14 mouse cellular contexts compared by ENCODE assay signal in the genomic region with DNA sequence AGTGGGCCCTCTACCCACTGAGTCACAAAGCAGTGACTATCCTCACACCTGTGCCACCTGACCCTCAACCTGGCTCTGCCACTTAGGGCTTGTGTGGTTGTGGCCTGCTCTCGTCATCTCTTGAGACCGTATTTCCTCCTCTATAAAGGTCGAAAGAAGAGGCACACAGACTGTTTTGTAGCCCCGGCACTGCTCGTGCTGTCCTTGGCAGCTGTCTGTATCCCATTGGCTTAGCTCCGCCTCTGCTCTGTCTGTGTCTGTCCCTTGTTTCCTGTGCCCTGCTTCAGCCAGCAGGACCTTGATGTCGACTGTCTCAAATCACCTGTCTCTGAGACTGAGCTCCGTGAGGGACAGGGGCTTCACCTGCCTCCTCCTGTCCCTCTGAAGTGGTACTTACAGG. TPM values are rescaled to one million over a fixed set of nuclear protein-coding genes. Genes with fewer than 3 reads are reported as not detected.
DNase-seq lines count a peak whose midpoint lies in the region; ATAC-seq and TF ChIP-seq lines count a peak whose summit lies in the region.
"Had no signal": no experiment of that assay in that cellular context is flagged by ENCODE, and none has a peak within 500 bp of the region (broad histone marks: within the 10 kb centered on the region; RNA-seq: fewer than 3 reads in every experiment).

No protein-coding gene starts in this region.

- no peaks in the 10 kb centered on the region for H3K9me3 ChIP-seq in heart, embryonic 10.5 days
- H3K9me3 ChIP-seq in midbrain, embryonic 13.5 days = no peaks in the 10 kb centered on the region
- no peaks in the 10 kb centered on the region for H3K9me3 ChIP-seq in midbrain, embryonic 11.5 days (ENCODE audit: control insufficient read depth, low read length)
- H3K9me3 ChIP-seq in midbrain, embryonic 16.5 days (replicated peaks; ENCODE audit: control insufficient read depth, low read length, poor library complexity, severe bottlenecking) = no peaks in the 10 kb centered on the region
- no peaks in the 10 kb centered on the region for H3K9me3 ChIP-seq in intestine, embryonic 16.5 days (ENCODE audit: control insufficient read depth, low read length)
- H3K9me3 ChIP-seq: limb, embryonic 13.5 days; stomach, embryonic 15.5 days had no signal

- no peak overlapping the region for H3K4me3 ChIP-seq in heart, adult 2 months
- no peak overlapping the region for H3K4me3 ChIP-seq in heart, embryonic 10.5 days
- H3K4me3 ChIP-seq in midbrain, embryonic 13.5 days (replicated peaks) = no peak overlapping the region
- no peak overlapping the region for H3K4me3 ChIP-seq in midbrain, embryonic 11.5 days (ENCODE audit: low read depth, low read length)
- H3K4me3 ChIP-seq in midbrain, embryonic 16.5 days (ENCODE audit: low read depth, low read length) = no peak overlapping the region
- H3K4me3 ChIP-seq in intestine, embryonic 16.5 days (ENCODE audit: low read length) = no peak overlapping the region
- H3K4me3 ChIP-seq: limb, embryonic 13.5 days; myocyte; stomach, embryonic 15.5 days had no signal

- no peak overlapping the region for H3K9ac ChIP-seq in heart, adult 2 months (ENCODE audit: low read depth, low read length)
- no peak overlapping the region; the same call in 1 of the 2 replicates for H3K9ac ChIP-seq in midbrain, embryonic 13.5 days (replicated peaks)
- no peak overlapping the region for H3K9ac ChIP-seq in midbrain, embryonic 11.5 days (ENCODE audit: low read length)
- H3K9ac ChIP-seq in midbrain, embryonic 16.5 days (ENCODE audit: low read depth, low read length) = no peak overlapping the region
- no peak overlapping the region for H3K9ac ChIP-seq in intestine, embryonic 16.5 days (ENCODE audit: low read depth, low read length)
- H3K9ac ChIP-seq: limb, embryonic 13.5 days; stomach, embryonic 15.5 days had no signal

- TF ChIP-seq POLR2A in heart, adult 2 months (IDR thresholded peaks at IDR 0.05; ENCODE audit: insufficient read depth, low read depth, low read length) = no peak

- H3K4me2 ChIP-seq in midbrain, embryonic 13.5 days (replicated peaks) = no peak overlapping the region
- H3K4me2 ChIP-seq in midbrain, embryonic 11.5 days = no peak overlapping the region
- no peak overlapping the region for H3K4me2 ChIP-seq in midbrain, embryonic 16.5 days (ENCODE audit: low read length)
- H3K4me2 ChIP-seq in intestine, embryonic 16.5 days (ENCODE audit: low read depth, low read length) = no peak overlapping the region
- H3K4me2 ChIP-seq: limb, embryonic 13.5 days; stomach, embryonic 15.5 days had no signal

- H3K27me3 ChIP-seq in heart, adult 2 months (ENCODE audit: control insufficient read depth, insufficient read depth, low read length) = no peaks in the 10 kb centered on the region
- H3K27me3 ChIP-seq in heart, embryonic 10.5 days (ENCODE audit: insufficient read depth, poor library complexity, severe bottlenecking) = no peaks in the 10 kb centered on the region
- H3K27me3 ChIP-seq in midbrain, embryonic 13.5 days = no peaks in the 10 kb centered on the region
- no peaks in the 10 kb centered on the region for H3K27me3 ChIP-seq in midbrain, embryonic 11.5 days (ENCODE audit: control insufficient read depth, insufficient read depth, low read length)
- no peaks in the 10 kb centered on the region for H3K27me3 ChIP-seq in midbrain, embryonic 16.5 days (ENCODE audit: control insufficient read depth, insufficient read depth, low read depth, low read length)
- H3K27me3 ChIP-seq in intestine, embryonic 16.5 days (replicated peaks; ENCODE audit: control insufficient read depth, insufficient read depth, low read length) = no peaks in the 10 kb centered on the region
- H3K27me3 ChIP-seq: CH12.LX; limb, embryonic 13.5 days; stomach, embryonic 15.5 days had no signal

- no peak for ATAC-seq in midbrain, embryonic 13.5 days
- ATAC-seq in midbrain, embryonic 11.5 days (ENCODE audit: low FRiP score) = no peak
- no peak for ATAC-seq in midbrain, embryonic 16.5 days
- ATAC-seq in intestine, embryonic 16.5 days = no peak

- TF ChIP-seq CTCF in heart, adult 2 months (IDR thresholded peaks at IDR 0.05) = no peak

- peak in 1 of 2 experiments; percentile 31 for DNase-seq in heart, adult 2 months
- DNase-seq in heart, embryonic 10.5 days (ENCODE audit: low spot score) = no peak
- no peak for DNase-seq in midbrain, embryonic 11.5 days (ENCODE audit: low spot score, missing footprints)
- DNase-seq in adrenal gland, postnatal 36 days = peak; percentile 42 to 54
- DNase-seq: cerebellum, adult 2 months; kidney, postnatal 25 days; retina, postnatal 1 day had no signal

- peaks cover 3% of the 10 kb centered on the region for H3K4me1 ChIP-seq in heart, adult 2 months (ENCODE audit: control insufficient read depth, insufficient read depth, low read length)
- peaks cover 17% of the 10 kb centered on the region; the same call in 1 of the 2 replicates for H3K4me1 ChIP-seq in heart, embryonic 10.5 days
- peaks cover 55% of the 10 kb centered on the region for H3K4me1 ChIP-seq in midbrain, embryonic 13.5 days (replicated peaks)
- H3K4me1 ChIP-seq in midbrain, embryonic 11.5 days (ENCODE audit: control insufficient read depth, insufficient read depth, low read length) = peaks cover 2% of the 10 kb centered on the region; the same call in 1 of the 2 replicates
- peaks cover 32% of the 10 kb centered on the region for H3K4me1 ChIP-seq in midbrain, embryonic 16.5 days (ENCODE audit: control insufficient read depth, insufficient read depth, low read length)
- H3K4me1 ChIP-seq in intestine, embryonic 16.5 days (ENCODE audit: control insufficient read depth, insufficient read depth, low read length) = peaks cover 17% of the 10 kb centered on the region

- 0 out of 2 replicates have a peak, but pooled peaks have one; percentile 12 for TF ChIP-seq EP300 in heart, adult 2 months (IDR thresholded peaks at IDR 0.05; ENCODE audit: insufficient read depth, low read depth, low read length)

- WGBS in heart, adult 2 months = 16% methylated on average over 8 of the region's 8 CpGs
- 59% methylated on average over 8 of the region's 8 CpGs for WGBS in heart, embryonic 10.5 days
- 61% methylated on average over 8 of the region's 8 CpGs for WGBS in midbrain, embryonic 13.5 days
- 79% methylated on average over 8 of the region's 8 CpGs for WGBS in midbrain, embryonic 11.5 days
- 50% methylated on average over 8 of the region's 8 CpGs for WGBS in midbrain, embryonic 16.5 days
- WGBS in intestine, embryonic 16.5 days = 51% methylated on average over 8 of the region's 8 CpGs

- intact Hi-C loops in heart, adult 2 months (cut with DNase I) = no loop called here

- no peak overlapping the region; the same call in 1 of the 2 replicates for H3K27ac ChIP-seq in heart, adult 2 months
- no peak overlapping the region for H3K27ac ChIP-seq in heart, embryonic 10.5 days
- H3K27ac ChIP-seq in midbrain, embryonic 13.5 days = peak overlapping the region; percentile 1
- no peak overlapping the region; the same call in 1 of the 2 replicates for H3K27ac ChIP-seq in midbrain, embryonic 11.5 days (ENCODE audit: low read depth, low read length)
- peak overlapping the region; percentile 43 for H3K27ac ChIP-seq in midbrain, embryonic 16.5 days (ENCODE audit: low read length)
- H3K27ac ChIP-seq in intestine, embryonic 16.5 days (ENCODE audit: low read length) = no peak overlapping the region
- H3K27ac ChIP-seq: limb, embryonic 13.5 days; stomach, embryonic 15.5 days had no signal

- H3K36me3 ChIP-seq in heart, adult 2 months (ENCODE audit: control insufficient read depth, insufficient read depth, low read length) = no peaks in the 10 kb centered on the region
- H3K36me3 ChIP-seq in heart, embryonic 10.5 days = peaks cover 50% of the 10 kb centered on the region
- H3K36me3 ChIP-seq in midbrain, embryonic 13.5 days = peaks cover 38% of the 10 kb centered on the region
- peaks cover 10% of the 10 kb centered on the region for H3K36me3 ChIP-seq in midbrain, embryonic 11.5 days (ENCODE audit: control insufficient read depth, insufficient read depth, low read length)
- 0 out of 2 replicates have a peak, but pooled peaks cover 7% of the 10 kb centered on the region for H3K36me3 ChIP-seq in midbrain, embryonic 16.5 days (ENCODE audit: control insufficient read depth, insufficient read depth, low read length)
- peaks cover 6% of the 10 kb centered on the region; the same call in 1 of the 2 replicates for H3K36me3 ChIP-seq in intestine, embryonic 16.5 days (ENCODE audit: control insufficient read depth, insufficient read depth, low read length)

- no peaks in the 10 kb centered on the region for H3K79me2 ChIP-seq in heart, adult 2 months (replicated peaks; ENCODE audit: control insufficient read depth, insufficient read depth, low read length)

RNA-seq across cellular contexts. Expression of gene Mrpl37, which starts 40.2 kb away (rescaled TPM):
- total RNA-seq in heart, adult 2 months (2021) = 100 to 1,000 TPM in 1 of 2 experiments, 10 to 100 TPM in 1; 96.3 to 103 TPM
- polyA plus RNA-seq in heart, adult 2 months (2012; rRNA removed) = 113 and 180 TPM in 2 replicates
- polyA plus RNA-seq in heart, embryonic 10.5 days (2016; fragmentation: Nextera tagmentation; extraction: Ambion mirVana) = 117 and 120 TPM in 2 replicates
- 72.8 and 84.9 TPM in 2 replicates for polyA plus RNA-seq in midbrain, embryonic 13.5 days (2015; fragmentation: Nextera tagmentation; extraction: Ambion mirVana)
- polyA plus RNA-seq in midbrain, embryonic 11.5 days (2014; fragmentation: Nextera tagmentation; extraction: Ambion mirVana) = 106 and 112 TPM in 2 replicates
- total RNA-seq in adrenal gland, postnatal 36 days (2021) = 100 to 1,000 TPM in 1 of 2 experiments, 10 to 100 TPM in 1; 99.7 to 102 TPM
- 74.1 and 77.3 TPM in 2 replicates for polyA plus RNA-seq in midbrain, embryonic 16.5 days (2015; fragmentation: Nextera tagmentation; extraction: Ambion mirVana)
- polyA plus RNA-seq in intestine, embryonic 16.5 days (2015; fragmentation: Nextera tagmentation; extraction: Ambion mirVana) = 112 and 117 TPM in 2 replicates

RNA-seq across cellular contexts. Expression of gene Cyb5rl, which starts 40.3 kb away (rescaled TPM):
- 10 to 100 TPM; 21.9 to 25.9 TPM for total RNA-seq in heart, adult 2 months (2021)
- 12.6 and 15.4 TPM in 2 replicates for polyA plus RNA-seq in heart, adult 2 months (2012; rRNA removed)
- polyA plus RNA-seq in heart, embryonic 10.5 days (2016; fragmentation: Nextera tagmentation; extraction: Ambion mirVana) = 5.1 and 7.3 TPM in 2 replicates
- 3.5 and 4.2 TPM in 2 replicates for polyA plus RNA-seq in midbrain, embryonic 13.5 days (2015; fragmentation: Nextera tagmentation; extraction: Ambion mirVana)
- polyA plus RNA-seq in midbrain, embryonic 11.5 days (2014; fragmentation: Nextera tagmentation; extraction: Ambion mirVana) = 5.6 TPM in 2 replicates
- total RNA-seq in adrenal gland, postnatal 36 days (2021) = 10 to 100 TPM; 21.2 to 25.4 TPM
- polyA plus RNA-seq in midbrain, embryonic 16.5 days (2015; fragmentation: Nextera tagmentation; extraction: Ambion mirVana) = 4.1 and 7.2 TPM in 2 replicates
- polyA plus RNA-seq in intestine, embryonic 16.5 days (2015; fragmentation: Nextera tagmentation; extraction: Ambion mirVana) = 7.2 and 7.7 TPM in 2 replicates

Comparison
In these comparisons a context has a peak if more than half of its experiments do, and no peak if none do; other contexts are left out.
1. H3K27ac ChIP-seq: peak in midbrain, embryonic 13.5 days (single experiment) and midbrain, embryonic 16.5 days (single experiment); none in heart, adult 2 months (single experiment), heart, embryonic 10.5 days (single experiment), midbrain, embryonic 11.5 days (single experiment) and intestine, embryonic 16.5 days (single experiment).
2. DNase-seq: peak in adrenal gland, postnatal 36 days (2 of 2); none in heart, embryonic 10.5 days (single experiment) and midbrain, embryonic 11.5 days (single experiment).